Mouse (Mus musculus): ENCODE measurements around the gene Stk24.

- no peak for TF ChIP-seq TAL1 (IDR thresholded peaks at IDR 0.05; ENCODE audit: low read length)
- TF ChIP-seq GATA1 (IDR thresholded peaks at IDR 0.05; ENCODE audit: low read length), result no peak
These were observed 7.9 kb upstream of the Stk24 start for GRCm38 (mm10) chr14:121387760-121388159.
